Mouse (Mus musculus) myocyte (in vitro differentiated cells): ENCODE measurements at regions not wholly inside any gene's neighbourhood (a gene's known extent, or its start where the extent isn't known, plus 50 kb on each side); places are given as distances from the start of the nearest gene placed in this dataset.

Experiments used
- MAX ChIP-seq: IDR thresholded peaks from one replicate; pipeline ENCODE4 v1.6.1; 2011; ENCODE audit warnings: low read depth, mild to moderate bottlenecking, control low read depth
- POLR2A ChIP-seq: IDR thresholded peaks from one replicate; pipeline ENCODE4 v1.6.1; 2011; ENCODE audit warnings: low read depth, mild to moderate bottlenecking, control low read depth, moderate library complexity; ENCODE audit not compliant: insufficient read length

DNA sequence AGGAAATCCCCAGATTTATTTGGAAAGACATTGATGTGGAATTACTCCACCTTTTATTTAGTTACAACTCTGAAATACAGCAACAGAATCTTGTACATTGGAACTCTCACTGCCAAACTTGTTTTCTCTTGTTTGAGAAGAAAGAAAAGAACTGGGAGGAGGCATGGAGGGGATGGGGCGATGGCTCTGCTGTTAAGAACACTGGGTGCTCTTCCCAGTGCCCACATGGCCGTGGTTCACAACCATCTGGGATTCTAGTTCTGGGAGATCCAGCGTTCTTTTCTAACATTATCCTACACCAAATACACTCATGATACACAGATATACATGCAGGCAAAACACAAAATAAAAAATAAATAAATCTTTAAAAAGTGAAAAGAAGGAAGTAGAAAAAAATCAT lies 267.6 kb downstream of the Olfr1505 start:
- TF ChIP-seq POLR2A (no peak), MAX (no peak)
